Mouse (Mus musculus) neural tube, embryonic 15.5 days (tissue): Measurements from ENCODE around the gene Inca1. TPM values are rescaled to one million over a fixed set of nuclear protein-coding genes. Genes with fewer than 3 reads are reported as not detected.

ENCODE experiments used
- microRNA-seq: library from miRNA; unstranded; fragments of <30 nt; microRNA quantifications from one replicate; pipeline ENCODE4, GENCODE M21; 2017
- polyA plus RNA-seq: library from polyadenylated mRNA; unstranded; fragments of >200 nt; fragmentation: Nextera tagmentation; extraction: Ambion mirVana; gene quantifications from 2 replicates; pipeline ENCODE4 v1.2.1, GENCODE M21; 2015

The Inca1 gene
- polyA plus RNA-seq, 1 experiment from 2014 or later = 1.4 TPM

Small RNA genes lying within 50 kb of the gene (microRNA-seq; reads per million reads assigned to microRNA genes)
- gene Mir6925 = not detected

Other genes with a start within 250 kb of the Inca1 start
- gene Med11, start 248.2 kb downstream of the Inca1 start, polyA plus RNA-seq = 44.4 and 45.0 TPM in 2 replicates
- gene Zmynd15, start 240.7 kb downstream of the Inca1 start, polyA plus RNA-seq = 0.60 and 1.0 TPM in 2 replicates
- gene Cxcl16, start 240.2 kb downstream of the Inca1 start, polyA plus RNA-seq = 7.4 and 8.5 TPM in 2 replicates
- gene Tm4sf5, start 194.9 kb downstream of the Inca1 start, polyA plus RNA-seq = 1.5 and 6.4 TPM in 2 replicates
- 0.32 and 0.96 TPM in 2 replicates for gene Vmo1, start 185.5 kb downstream of the Inca1 start, polyA plus RNA-seq
- 0.15 and 0.41 TPM in 2 replicates for gene Gltpd2, start 181.0 kb downstream of the Inca1 start, polyA plus RNA-seq
- 756 and 815 TPM in 2 replicates for gene Psmb6, start 174.8 kb downstream of the Inca1 start, polyA plus RNA-seq
- not detected in 2 replicates for gene Gm40193, start 167.2 kb downstream of the Inca1 start, polyA plus RNA-seq
- 16.1 and 18.1 TPM in 2 replicates for gene Pld2, start 160.1 kb downstream of the Inca1 start, polyA plus RNA-seq
- 15.0 and 16.6 TPM in 2 replicates for gene Mink1, start 137.3 kb downstream of the Inca1 start, polyA plus RNA-seq
- not detected in 2 replicates for gene 4930544D05Rik, start 84.3 kb downstream of the Inca1 start, polyA plus RNA-seq
- 0.23 and 0.40 TPM in 2 replicates for gene Chrne, start 80.9 kb downstream of the Inca1 start, polyA plus RNA-seq
- 0.15 TPM in 2 replicates for gene Gp1ba, start 61.0 kb downstream of the Inca1 start, polyA plus RNA-seq
- 100 and 109 TPM in 2 replicates for gene Rnf167, start 52.9 kb downstream of the Inca1 start, polyA plus RNA-seq
- gene Slc25a11, start 52.7 kb downstream of the Inca1 start, polyA plus RNA-seq = 169 and 174 TPM in 2 replicates
- 679 and 994 TPM in 2 replicates for gene Pfn1, start 45.5 kb downstream of the Inca1 start, polyA plus RNA-seq
- gene Eno3, start 43.0 kb downstream of the Inca1 start, polyA plus RNA-seq = 12.6 and 17.5 TPM in 2 replicates
- gene Spag7, start 30.7 kb downstream of the Inca1 start, polyA plus RNA-seq = 159 and 165 TPM in 2 replicates
- gene Camta2, start 12.1 kb downstream of the Inca1 start, polyA plus RNA-seq = 25.6 and 29.0 TPM in 2 replicates
- gene Kif1c, start 393 bp upstream of the Inca1 start, polyA plus RNA-seq = 1.6 and 1.7 TPM in 2 replicates
- gene Zfp3, start 64.1 kb upstream of the Inca1 start, polyA plus RNA-seq = 15.8 and 16.3 TPM in 2 replicates
- 0.18 and 0.28 TPM in 2 replicates for gene Scimp, start 112.4 kb upstream of the Inca1 start, polyA plus RNA-seq
- gene Rabep1, start 144.6 kb upstream of the Inca1 start, polyA plus RNA-seq = 77.1 and 83.3 TPM in 2 replicates